Comparison of ENCODE assay signal across 8 mouse cellular contexts in the genomic region with DNA sequence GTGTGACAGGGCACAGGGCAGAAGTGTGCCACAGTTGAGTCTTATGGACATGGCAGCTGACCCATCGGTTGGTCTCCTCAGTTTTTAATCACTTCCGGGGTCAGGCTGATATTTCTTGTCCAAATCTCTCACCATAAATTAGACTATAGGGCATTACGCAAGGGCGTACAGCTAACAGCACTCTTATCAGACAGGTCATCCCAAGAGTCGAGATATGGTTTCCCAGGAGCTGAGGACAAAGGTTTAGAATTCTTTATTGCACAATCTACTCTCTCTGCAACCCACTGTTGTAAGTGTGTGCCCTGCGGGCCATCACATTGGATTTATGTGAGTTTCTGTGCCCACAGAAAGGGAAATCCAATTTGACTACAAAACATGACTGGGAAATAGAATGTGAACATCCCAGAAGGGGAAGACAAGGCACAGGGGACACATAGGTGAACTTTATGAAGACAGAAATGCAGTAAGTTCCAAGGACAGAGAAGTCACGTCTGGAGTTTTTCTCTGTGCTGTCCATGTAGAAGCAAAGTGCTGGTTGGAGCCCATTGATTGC. TPM values are rescaled to one million over a fixed set of nuclear protein-coding genes. Genes with fewer than 3 reads are reported as not detected.
A peak's percentile ranks its signal among the peaks of the same experiment; 100 is the strongest.
DNase-seq lines count a peak whose midpoint lies in the region; ATAC-seq and TF ChIP-seq lines count a peak whose summit lies in the region.

No protein-coding gene starts in this region.

- H3K79me2 ChIP-seq in CH12.LX (replicated peaks; ENCODE audit: control insufficient read depth, extremely low read depth, insufficient read depth, poor library complexity, severe bottlenecking), result no peaks in the 10 kb centered on the region

- H3K9ac ChIP-seq in heart, embryonic 15.5 days, result no peak overlapping the region
- no peak overlapping the region for H3K9ac ChIP-seq in CH12.LX (ENCODE audit: insufficient read depth, low read depth)
- no peak overlapping the region for H3K9ac ChIP-seq in embryonic facial prominence, embryonic 14.5 days (ENCODE audit: low read depth, low read length)
- no peak overlapping the region for H3K9ac ChIP-seq in liver, embryonic 15.5 days

- 64% methylated on average over 7 of the region's 7 CpGs for WGBS in heart, embryonic 15.5 days
- WGBS in embryonic facial prominence, embryonic 14.5 days, result 86% methylated on average over 7 of the region's 7 CpGs
- WGBS in liver, embryonic 15.5 days (ENCODE audit: insufficient replicate concordance), result 13% methylated on average over 7 of the region's 7 CpGs

- no peak for DNase-seq in heart, adult 11 months
- no peak for DNase-seq in CH12.LX (ENCODE audit: extremely low read depth)
- DNase-seq in embryonic facial prominence, embryonic 14.5 days (ENCODE audit: low spot score), result no peak
- no peak for DNase-seq in adrenal gland, postnatal 25 days
- DNase-seq in urinary bladder, postnatal 36 days (ENCODE audit: low spot score in 2 of 2), result no peak

- H3K4me2 ChIP-seq in heart, embryonic 15.5 days, result peak overlapping the region; percentile 66
- H3K4me2 ChIP-seq in CH12.LX (ENCODE audit: insufficient read depth, low read depth, poor library complexity, severe bottlenecking), result peak overlapping the region; percentile 82; the same call in 1 of the 2 replicates
- H3K4me2 ChIP-seq in embryonic facial prominence, embryonic 14.5 days (ENCODE audit: low read depth, low read length), result peak overlapping the region; percentile 61
- peak overlapping the region; percentile 83 for H3K4me2 ChIP-seq in liver, embryonic 15.5 days

- no peak overlapping the region for H3K4me3 ChIP-seq in heart, embryonic 15.5 days
- H3K4me3 ChIP-seq in CH12.LX (replicated peaks in 1 of 3; ENCODE audit: low read depth in 2 of 3, low read length in 2 of 3, poor library complexity in 1 of 3), result peak overlapping the region in 1 of 3 experiments; percentile 25
- no peak overlapping the region for H3K4me3 ChIP-seq in embryonic facial prominence, embryonic 14.5 days (ENCODE audit: low read depth, low read length)
- peak overlapping the region; percentile 62 for H3K4me3 ChIP-seq in liver, embryonic 15.5 days (replicated peaks)

- in situ Hi-C loops in CH12.LX (cut with MboI; ENCODE audit: low pct_ligation_motif_present, low pct_unique_long_range_greater_than_20kb, low sequenced_read_pairs), result loop anchor here (25.0 kb wide), 1 partner anchor 1809 kb away; no protein-coding TSS in a partner anchor

- no peak for TF ChIP-seq RAD21 in CH12.LX (IDR thresholded peaks at IDR 0.05; ENCODE audit: low read depth, low read length)

- TF ChIP-seq POLR2A in CH12.LX (IDR thresholded peaks at IDR 0.05; ENCODE audit: low read depth, low read length), result no peak

- no peak for TF ChIP-seq EP300 in CH12.LX (IDR thresholded peaks at IDR 0.05; ENCODE audit: low read length)

- dilution Hi-C loops in CH12.LX (cut with MboI; ENCODE audit: extremely low pct_ligation_motif_present, extremely low pct_unique_long_range_greater_than_20kb, low sequenced_read_pairs), result no loop called here

- no peak for TF ChIP-seq CTCF in CH12.LX (conservative IDR thresholded peaks at IDR 0.05 in 1 of 2, IDR thresholded peaks at IDR 0.05 in 1 of 2; ENCODE audit: low read depth in 2 of 2, low read length in 2 of 2)

- H3K27me3 ChIP-seq in heart, embryonic 15.5 days, result no peaks in the 10 kb centered on the region
- peaks cover 11% of the 10 kb centered on the region for H3K27me3 ChIP-seq in CH12.LX (replicated peaks)
- H3K27me3 ChIP-seq in embryonic facial prominence, embryonic 14.5 days (replicated peaks; ENCODE audit: control insufficient read depth, insufficient read depth, low read length), result no peaks in the 10 kb centered on the region
- H3K27me3 ChIP-seq in liver, embryonic 15.5 days, result no peaks in the 10 kb centered on the region; the same call in 1 of the 2 replicates

- H3K4me1 ChIP-seq in heart, embryonic 15.5 days (replicated peaks), result peaks cover 19% of the 10 kb centered on the region
- H3K4me1 ChIP-seq in CH12.LX (ENCODE audit: control insufficient read depth in 1 of 2, insufficient read depth in 2 of 2), result peaks cover 24 to 25% of the 10 kb centered on the region in 2 experiments
- H3K4me1 ChIP-seq in embryonic facial prominence, embryonic 14.5 days (ENCODE audit: control insufficient read depth, insufficient read depth, low read length), result peaks cover 5% of the 10 kb centered on the region
- peaks cover 44% of the 10 kb centered on the region for H3K4me1 ChIP-seq in liver, embryonic 15.5 days (replicated peaks)

- peak overlapping the region; percentile 83 for H3K27ac ChIP-seq in heart, embryonic 15.5 days
- H3K27ac ChIP-seq in CH12.LX (ENCODE audit: insufficient read depth, low read depth), result no peak overlapping the region
- H3K27ac ChIP-seq in embryonic facial prominence, embryonic 14.5 days (replicated peaks; ENCODE audit: low read depth, low read length), result no peak overlapping the region
- peak overlapping the region; percentile 96 for H3K27ac ChIP-seq in liver, embryonic 15.5 days (replicated peaks)

- no peaks in the 10 kb centered on the region for H3K36me3 ChIP-seq in heart, embryonic 15.5 days
- H3K36me3 ChIP-seq in CH12.LX (replicated peaks in 1 of 2; ENCODE audit: control insufficient read depth in 1 of 2, insufficient read depth in 1 of 2, low read length in 1 of 2), result no peaks in the 10 kb centered on the region
- no peaks in the 10 kb centered on the region for H3K36me3 ChIP-seq in embryonic facial prominence, embryonic 14.5 days (ENCODE audit: control insufficient read depth, insufficient read depth, low read length)
- no peaks in the 10 kb centered on the region for H3K36me3 ChIP-seq in liver, embryonic 15.5 days (replicated peaks)

- ATAC-seq in heart, embryonic 15.5 days (replicated peaks; ENCODE audit: insufficient number of reproducible peaks, insufficient read depth, low FRiP score, low read depth), result no peak
- no peak for ATAC-seq in embryonic facial prominence, embryonic 14.5 days (ENCODE audit: low read depth)
- 0 out of 2 replicates have a peak, but pooled peaks have one; percentile 14 for ATAC-seq in liver, embryonic 15.5 days (ENCODE audit: insufficient read depth)
- ATAC-seq in erythroid progenitor cell, adult 5-6 weeks (replicated peaks; ENCODE audit: low FRiP score, poor library complexity, severe bottlenecking), result no peak

- H3K9me3 ChIP-seq in heart, embryonic 15.5 days (replicated peaks), result no peaks in the 10 kb centered on the region
- no peaks in the 10 kb centered on the region for H3K9me3 ChIP-seq in CH12.LX (replicated peaks; ENCODE audit: low read length)
- H3K9me3 ChIP-seq in embryonic facial prominence, embryonic 14.5 days (ENCODE audit: control insufficient read depth, low read length), result no peaks in the 10 kb centered on the region
- no peaks in the 10 kb centered on the region for H3K9me3 ChIP-seq in liver, embryonic 15.5 days (replicated peaks)

TF ChIP-seq in CH12.LX, 34 proteins besides CTCF, POLR2A, EP300 and RAD21:
- no peak for TF ChIP-seq MYC (IDR thresholded peaks at IDR 0.05; ENCODE audit: low read depth, low read length)
- TF ChIP-seq TBP (conservative IDR thresholded peaks at IDR 0.05; ENCODE audit: low read depth, low read length), result no peak
- TF ChIP-seq PAX5 (IDR thresholded peaks at IDR 0.05; ENCODE audit: low read length), result no peak
- TF ChIP-seq TCF12 (IDR thresholded peaks at IDR 0.05; ENCODE audit: low read depth, low read length), result no peak
- TF ChIP-seq NRF1 (IDR thresholded peaks at IDR 0.05; ENCODE audit: low read depth, low read length), result no peak
- TF ChIP-seq ZC3H11A (IDR thresholded peaks at IDR 0.05; ENCODE audit: low read depth, low read length), result no peak
- no peak for TF ChIP-seq GABPA (IDR thresholded peaks at IDR 0.05; ENCODE audit: insufficient replicate concordance, low read depth, low read length)
- TF ChIP-seq ETS1 (conservative IDR thresholded peaks at IDR 0.05; ENCODE audit: low read depth, low read length), result no peak
- no peak for TF ChIP-seq SIN3A (IDR thresholded peaks at IDR 0.05; ENCODE audit: low read length)
- TF ChIP-seq ZMIZ1 (IDR thresholded peaks at IDR 0.05; ENCODE audit: low read depth, low read length), result no peak
- TF ChIP-seq IRF4 (IDR thresholded peaks at IDR 0.05; ENCODE audit: low read depth, low read length), result no peak
- TF ChIP-seq CHD2 (IDR thresholded peaks at IDR 0.05; ENCODE audit: low read length), result no peak
- no peak for TF ChIP-seq USF2 (conservative IDR thresholded peaks at IDR 0.05; ENCODE audit: low read depth, low read length)
- no peak for TF ChIP-seq MAX (IDR thresholded peaks at IDR 0.05; ENCODE audit: low read length)
- no peak for TF ChIP-seq CHD1 (IDR thresholded peaks at IDR 0.05; ENCODE audit: low read depth, low read length)

RNA-seq across cellular contexts. Expression of gene Sod1, which starts 23.8 kb away (rescaled TPM):
- 835 and 840 TPM in 2 replicates for polyA plus RNA-seq in heart, embryonic 15.5 days (2015; fragmentation: Nextera tagmentation; extraction: Ambion mirVana)
- total RNA-seq in CH12.LX (2012; rRNA removed) (632 and 634 TPM in 2 replicates), CH12.LX (2014; rRNA removed) (517 and 532 TPM in 2 replicates)
- polyA plus RNA-seq in CH12.LX (2012; ENCODE audit: insufficient read length, low read depth), result 1,226 and 1,288 TPM in 2 replicates
- 1,098 and 1,130 TPM in 2 replicates for polyA plus RNA-seq in embryonic facial prominence, embryonic 14.5 days (2014; fragmentation: Nextera tagmentation; extraction: Ambion mirVana)
- 982 and 1,104 TPM in 2 replicates for polyA plus RNA-seq in liver, embryonic 15.5 days (2015; fragmentation: Nextera tagmentation; extraction: Ambion mirVana)
- 1,418 and 1,524 TPM in 2 replicates for total RNA-seq in adrenal gland, postnatal 25 days (2021)
- 342 and 358 TPM in 2 replicates for total RNA-seq in erythroid progenitor cell, adult 5-6 weeks (2015; ENCODE audit: low replicate concordance)
- total RNA-seq in erythroid progenitor cell, adult 5-6 weeks (2017; ENCODE audit: low replicate concordance), result 292 and 427 TPM in 2 replicates

RNA-seq across cellular contexts. Expression of gene Tiam1, which starts 53.2 kb away (rescaled TPM):
- polyA plus RNA-seq in heart, embryonic 15.5 days (2015; fragmentation: Nextera tagmentation; extraction: Ambion mirVana), result 7.6 and 8.1 TPM in 2 replicates
- total RNA-seq in CH12.LX (2012; rRNA removed) (0.04 TPM in 1 of 2 replicates, not detected in the other), CH12.LX (2014; rRNA removed) (0.03 and 0.05 TPM in 2 replicates)
- 0.25 and 0.40 TPM in 2 replicates for polyA plus RNA-seq in CH12.LX (2012; ENCODE audit: insufficient read length, low read depth)
- polyA plus RNA-seq in embryonic facial prominence, embryonic 14.5 days (2014; fragmentation: Nextera tagmentation; extraction: Ambion mirVana), result 31.0 and 34.6 TPM in 2 replicates
- 3.6 and 4.2 TPM in 2 replicates for polyA plus RNA-seq in liver, embryonic 15.5 days (2015; fragmentation: Nextera tagmentation; extraction: Ambion mirVana)
- total RNA-seq in adrenal gland, postnatal 25 days (2021), result 80.4 and 89.0 TPM in 2 replicates
- total RNA-seq in erythroid progenitor cell, adult 5-6 weeks (2015; ENCODE audit: low replicate concordance), result 7.5 and 10.1 TPM in 2 replicates
- total RNA-seq in erythroid progenitor cell, adult 5-6 weeks (2017; ENCODE audit: low replicate concordance), result 9.6 and 28.4 TPM in 2 replicates

Comparison
In these comparisons a context has a peak if more than half of its experiments do, and no peak if none do; other contexts are left out.
1. H3K27ac ChIP-seq: peak in heart, embryonic 15.5 days (single experiment) and liver, embryonic 15.5 days (single experiment); none in CH12.LX (single experiment) and embryonic facial prominence, embryonic 14.5 days (single experiment).
2. Peak in every context shown above with its lines, with median percentiles within 50 percentile points of each other: H3K4me2 ChIP-seq.